Mouse (Mus musculus) NIH3T3 (cell line): ENCODE data around the gene Rnf41.

ENCODE experiments used
- DNase-seq: peaks from one replicate; pipeline ENCODE4 v3.0.0-alpha.2; 2012; ENCODE audit warnings: low read depth

Rnf41 gene

DNA sequence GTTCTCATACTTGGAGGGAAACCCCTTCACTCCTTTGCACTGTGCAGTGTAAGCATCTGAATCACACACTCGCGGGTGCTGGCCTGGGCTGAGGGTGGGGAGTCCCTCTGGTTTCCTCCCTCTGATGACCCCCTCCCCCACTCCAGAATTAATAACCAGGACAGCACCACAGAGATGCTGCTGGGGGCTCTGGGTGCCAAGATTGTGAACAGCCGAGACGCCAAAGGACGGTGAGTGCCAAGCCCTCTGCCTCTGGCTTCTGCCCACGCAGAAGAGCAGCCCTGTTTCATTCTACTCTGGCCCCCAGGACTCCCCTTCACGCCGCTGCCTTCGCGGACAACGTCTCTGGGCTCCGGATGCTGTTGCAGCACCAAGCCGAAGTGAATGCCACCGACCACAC is 22.5 kb upstream of the Rnf41 start:
- no peak for DNase-seq

DNA sequence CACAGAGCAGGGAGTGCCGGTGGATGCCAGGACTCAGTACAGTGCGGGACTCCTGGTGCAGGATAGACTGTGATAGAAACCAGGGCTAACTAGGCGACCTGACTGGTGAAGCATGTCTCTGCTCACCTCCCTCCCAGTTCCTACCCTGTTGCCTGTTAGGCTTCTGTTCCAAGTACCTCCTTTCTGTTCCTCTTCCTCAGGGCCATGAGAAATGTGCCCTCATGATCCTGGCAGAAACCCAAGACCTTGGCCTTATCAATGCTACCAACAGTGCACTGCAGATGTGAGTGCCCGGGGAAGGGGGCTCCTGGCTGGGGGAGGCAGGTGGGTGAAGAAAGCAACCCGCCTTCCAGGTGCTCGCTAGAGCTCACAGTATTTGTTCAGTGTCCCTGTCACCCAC is 21.9 kb upstream of the Rnf41 start:
- no peak for DNase-seq

DNA sequence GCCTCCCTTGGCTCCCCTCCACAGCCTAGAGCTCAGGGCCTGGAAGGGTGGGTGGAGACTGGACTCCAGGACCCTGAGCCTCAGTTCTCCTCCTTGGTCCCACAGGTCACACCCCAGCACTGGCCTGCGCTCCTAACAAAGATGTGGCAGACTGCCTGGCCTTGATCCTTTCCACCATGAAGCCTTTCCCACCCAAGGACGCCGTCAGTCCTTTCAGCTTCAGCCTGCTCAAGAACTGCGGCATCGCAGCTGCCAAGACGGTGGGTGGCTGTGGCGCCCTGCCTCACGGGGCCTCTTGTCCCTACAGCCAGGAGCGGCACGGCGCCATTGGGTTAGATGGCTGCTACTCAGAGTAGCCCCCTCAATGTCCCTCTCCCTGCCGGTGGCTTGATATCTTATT is 21.1 kb upstream of the Rnf41 start:
- DNase-seq, result no peak

DNA sequence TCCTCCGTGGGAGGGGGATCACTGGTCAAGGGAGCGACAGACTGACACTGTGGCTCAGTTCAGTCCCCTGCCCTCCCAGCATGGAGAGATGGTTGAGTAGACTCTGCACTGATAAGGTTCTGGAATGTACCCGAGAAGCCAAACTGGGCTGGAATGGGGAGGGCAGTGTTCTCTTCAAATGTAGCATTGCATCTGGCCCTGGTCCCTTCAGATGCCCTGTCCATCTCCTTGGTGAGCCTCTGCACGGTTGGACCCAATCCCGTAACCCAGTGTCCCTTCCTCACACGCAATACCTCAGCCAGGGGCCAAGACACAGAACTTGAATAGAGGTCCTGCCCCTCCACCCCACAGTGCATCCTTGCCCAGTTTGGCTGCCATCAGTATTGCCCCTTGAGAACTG is 19.6 kb upstream of the Rnf41 start:
- no peak for DNase-seq

DNA sequence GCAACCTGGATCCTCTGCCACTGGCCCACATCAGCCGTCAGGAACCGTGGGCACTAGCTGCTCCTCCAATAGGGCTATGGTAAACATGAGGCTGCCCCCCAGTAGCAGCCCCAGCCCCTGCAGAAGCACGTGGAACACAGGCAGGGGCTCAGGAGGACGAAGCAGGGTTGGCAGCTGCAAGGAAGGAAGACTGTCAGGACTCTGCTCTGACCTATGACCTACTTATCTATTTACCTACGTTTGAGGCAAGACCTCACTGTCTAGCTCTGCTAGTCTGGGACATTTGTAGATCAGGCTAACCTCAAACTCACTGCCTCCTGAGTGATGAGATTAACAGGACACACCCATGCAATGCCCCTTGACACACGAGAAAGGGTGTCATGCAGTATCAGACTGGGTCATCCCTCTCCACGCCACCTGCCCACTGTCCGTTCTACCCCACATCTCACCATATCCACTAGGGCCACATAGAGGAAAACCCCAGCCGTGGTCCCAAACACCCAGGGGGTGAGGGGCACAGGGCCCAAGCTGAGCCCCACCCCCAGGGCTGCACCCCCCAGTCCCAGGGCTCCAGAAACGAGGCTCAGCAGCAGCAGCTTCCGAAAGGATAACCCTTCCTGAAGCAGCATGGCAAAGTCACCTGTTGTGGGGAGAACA is 15.3 kb upstream of the Rnf41 start:
- DNase-seq, result no peak

DNA sequence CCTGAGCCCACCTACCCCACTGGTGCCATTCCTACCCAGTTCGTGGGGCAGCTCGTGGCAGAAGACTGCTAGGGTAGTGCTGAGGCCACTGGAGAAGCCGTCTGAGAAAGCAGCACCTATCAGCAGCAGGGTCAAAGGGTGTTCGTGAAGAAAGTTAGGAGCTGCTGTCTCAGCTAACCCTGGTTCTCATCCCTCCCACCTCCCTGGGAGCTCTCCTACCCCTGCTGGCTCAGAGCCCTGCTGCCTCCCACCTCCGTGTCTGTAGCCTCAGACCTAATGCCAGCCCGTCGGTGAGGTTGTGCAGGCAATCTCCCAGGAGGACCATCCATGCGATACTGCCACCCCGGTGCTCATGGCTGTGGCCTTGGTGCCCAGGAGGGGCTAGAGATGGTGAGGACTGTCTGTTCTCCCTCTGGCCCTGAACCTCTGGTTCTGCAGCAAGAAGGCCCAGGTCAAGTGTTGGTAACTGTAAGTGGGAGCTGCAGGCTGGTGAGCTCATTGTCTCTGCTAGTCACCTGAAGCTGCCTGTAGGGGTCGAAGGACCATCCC is 14.7 kb upstream of the Rnf41 start:
- DNase-seq, result no peak

DNA sequence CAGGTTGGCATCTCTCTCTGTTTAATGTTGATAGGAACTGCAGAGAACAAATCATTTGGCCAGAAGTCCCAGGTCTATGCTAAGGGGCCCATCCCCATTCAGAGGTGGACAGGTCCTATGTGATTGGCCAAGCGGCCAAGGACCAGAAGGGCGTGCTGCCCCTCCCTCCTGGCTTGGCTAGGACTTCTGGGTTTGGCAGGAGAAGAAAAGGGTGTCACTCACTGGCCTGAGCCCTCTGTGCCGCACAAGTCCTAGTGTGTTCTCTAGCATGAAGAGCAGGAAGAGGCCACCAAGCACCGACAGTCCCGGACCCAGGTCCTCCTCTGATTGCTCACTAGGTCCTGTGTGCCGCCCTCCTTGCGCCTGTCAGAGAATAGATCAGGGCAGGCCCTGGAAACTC is 14.0 kb upstream of the Rnf41 start:
- DNase-seq, result no peak

DNA sequence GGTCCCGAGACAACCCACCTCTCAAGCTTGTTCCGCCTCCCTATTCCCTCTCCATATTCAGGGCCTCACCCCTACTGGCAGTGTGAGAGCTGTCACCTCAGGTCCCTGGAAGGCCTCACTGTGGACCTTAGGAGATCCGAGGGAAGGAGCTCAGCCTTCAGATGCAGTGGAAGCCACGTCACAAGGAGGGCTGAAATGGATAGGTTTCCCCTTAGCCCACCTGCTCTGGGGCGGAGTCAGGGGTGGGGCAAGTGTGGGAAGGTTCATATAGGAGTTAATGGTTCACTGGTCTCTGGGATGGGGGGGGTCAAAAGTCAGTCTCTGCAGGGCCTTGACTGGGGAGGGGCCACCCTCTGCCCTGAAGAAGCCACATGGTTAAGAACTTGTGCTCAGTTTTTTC is 11.1 kb upstream of the Rnf41 start:
- DNase-seq, result no peak

DNA sequence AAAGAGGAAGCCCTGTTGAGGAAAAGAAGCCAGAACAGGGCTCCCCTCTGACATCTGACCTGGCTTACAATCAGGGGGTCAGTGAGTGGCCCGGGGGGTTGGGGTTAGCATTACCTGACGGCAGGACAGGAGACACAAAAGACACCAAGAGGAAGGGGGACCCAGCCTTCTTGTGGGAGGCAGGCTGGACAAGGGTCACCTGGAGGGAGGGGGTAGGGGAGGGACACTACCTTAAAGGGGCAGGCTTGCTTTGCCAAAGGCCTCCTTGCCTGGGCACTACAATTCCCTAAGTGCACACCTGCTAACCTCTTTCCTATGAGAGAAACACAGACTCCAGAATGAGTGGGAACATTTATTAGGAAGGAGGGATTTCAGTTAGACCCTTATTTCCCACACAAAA is 10.4 kb upstream of the Rnf41 start, which contains the start of gene Slc39a5:
TSS of gene Slc39a5 (minus strand) at position 174 of the 400 bp plus-strand sequence.
- no peak for DNase-seq

DNA sequence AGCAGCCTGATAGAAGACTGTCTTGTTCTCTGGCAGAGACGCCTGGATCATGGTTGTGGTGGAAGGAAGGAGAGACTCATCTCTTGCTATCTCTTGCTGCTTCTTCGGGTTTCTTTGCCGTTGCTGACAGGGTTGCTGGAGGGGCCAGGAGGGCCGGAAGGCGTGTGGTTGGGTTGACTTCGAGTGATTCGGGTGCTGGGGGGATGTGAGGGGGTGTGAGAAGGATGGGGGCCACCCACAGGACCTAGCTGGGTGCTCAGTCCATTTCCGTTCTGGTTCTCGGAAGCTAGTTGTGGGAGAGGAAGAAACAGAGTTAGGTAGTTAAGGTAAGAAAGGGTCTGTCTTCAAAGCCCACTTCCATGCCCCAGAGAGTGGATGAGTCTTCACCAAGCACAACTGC is 9.8 kb upstream of the Rnf41 start:
- DNase-seq, result no peak

DNA sequence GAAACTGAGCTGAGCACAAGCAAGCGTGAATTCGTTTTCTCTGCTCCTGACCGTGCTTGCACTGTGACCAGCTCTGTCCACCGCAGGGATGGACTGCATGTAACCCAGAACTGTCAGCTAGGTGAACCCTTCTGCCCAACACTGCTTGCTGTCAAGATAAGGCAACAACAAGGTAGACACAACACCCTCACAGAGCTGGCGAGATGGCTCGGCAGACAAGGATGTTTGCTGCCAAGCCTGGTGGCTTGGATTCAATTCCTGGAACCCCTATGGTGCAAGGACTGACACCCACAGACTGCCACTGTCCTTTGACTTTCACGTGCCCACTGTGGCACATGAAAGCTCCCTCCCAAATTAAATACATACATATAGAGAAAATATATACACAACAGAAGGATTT is 7.5 kb upstream of the Rnf41 start:
- DNase-seq, result no peak

DNA sequence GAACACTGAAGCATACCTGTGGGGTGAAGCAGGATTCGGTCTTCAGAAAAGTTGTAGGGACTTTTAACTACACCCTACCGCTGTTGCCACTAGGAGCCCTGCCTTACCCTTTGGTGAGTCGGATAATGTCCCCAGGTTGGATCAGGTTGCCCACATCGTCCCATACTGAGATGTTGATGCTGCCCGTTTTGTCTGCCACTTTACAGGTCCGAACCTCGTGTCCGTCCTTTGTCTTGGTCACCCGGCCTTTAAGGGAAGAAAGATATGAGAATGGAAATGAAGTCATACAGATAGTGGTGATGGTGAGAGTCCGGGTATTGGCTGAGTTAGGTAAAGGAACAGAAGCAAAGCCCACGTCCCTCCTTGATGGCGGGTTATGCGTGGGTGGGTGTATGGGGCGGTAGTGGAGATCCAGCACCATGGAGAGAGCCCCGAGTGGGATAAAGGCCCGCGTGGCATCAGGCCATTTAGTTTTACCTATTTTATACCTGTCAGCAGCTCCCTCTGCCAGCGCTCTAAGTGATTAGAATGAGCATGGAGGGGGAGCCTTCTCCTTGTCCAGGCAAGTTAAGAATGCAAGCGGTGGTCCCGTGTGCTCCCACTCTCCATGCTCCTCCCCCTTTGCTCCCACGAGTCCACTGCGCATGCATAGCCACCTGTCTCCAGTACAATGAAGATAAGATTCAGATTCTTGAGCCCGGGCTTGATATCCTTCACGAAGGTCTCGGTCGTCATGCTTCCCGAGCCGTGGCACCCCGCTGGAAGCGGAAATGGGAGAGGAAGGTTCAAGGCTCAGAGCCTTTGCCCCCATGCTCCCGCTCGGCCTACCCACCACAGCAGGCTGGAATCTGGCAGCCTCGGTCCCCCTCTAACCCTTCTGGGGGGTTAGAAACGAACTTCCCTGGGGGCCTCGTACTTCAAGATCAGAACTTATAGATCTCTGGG is 2.6 kb upstream of the Rnf41 start:
- DNase-seq, result peak; percentile 45

DNA sequence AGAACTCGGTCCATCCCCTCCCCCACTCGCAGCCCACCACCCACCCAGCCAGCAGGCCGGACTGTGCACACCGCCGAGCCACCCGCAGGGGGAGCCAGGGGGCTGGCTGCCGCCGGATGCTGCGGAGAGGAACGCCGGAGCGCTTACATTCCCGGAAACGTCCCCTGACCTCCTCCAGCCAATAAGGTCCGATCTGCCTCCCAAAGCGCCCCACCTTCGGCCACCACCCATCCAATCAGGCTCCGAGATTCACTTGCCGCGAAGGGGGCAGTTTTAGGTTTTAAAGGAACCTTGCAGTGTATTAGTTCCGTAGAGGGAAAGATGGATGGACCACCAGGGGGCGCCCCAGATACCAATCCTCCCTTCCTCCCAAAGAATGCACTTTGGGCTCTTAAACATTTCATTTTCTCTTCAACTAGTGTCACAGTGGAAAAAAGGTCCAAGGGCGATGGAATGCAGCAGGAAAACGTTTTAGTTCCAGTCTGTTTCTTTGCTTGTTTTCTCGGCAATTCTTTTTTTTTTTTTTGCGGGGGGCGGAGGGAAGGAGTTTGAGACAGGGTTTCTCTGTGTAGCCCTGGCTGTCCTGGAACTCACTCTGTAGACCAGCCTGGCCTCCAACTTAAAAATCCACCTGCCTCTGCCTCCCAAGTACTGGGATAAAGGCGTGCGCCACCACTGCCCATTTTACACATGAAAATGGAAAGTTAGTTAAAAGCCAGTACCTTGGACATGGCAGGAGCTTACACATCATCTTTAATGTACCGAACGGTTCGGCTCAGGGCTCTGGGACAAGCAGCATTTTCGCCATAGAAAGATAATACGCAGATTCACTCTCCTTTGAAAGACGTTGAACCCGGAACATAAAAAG is 1.5 kb upstream of the Rnf41 start:
- peak; percentile 99 for DNase-seq

DNA sequence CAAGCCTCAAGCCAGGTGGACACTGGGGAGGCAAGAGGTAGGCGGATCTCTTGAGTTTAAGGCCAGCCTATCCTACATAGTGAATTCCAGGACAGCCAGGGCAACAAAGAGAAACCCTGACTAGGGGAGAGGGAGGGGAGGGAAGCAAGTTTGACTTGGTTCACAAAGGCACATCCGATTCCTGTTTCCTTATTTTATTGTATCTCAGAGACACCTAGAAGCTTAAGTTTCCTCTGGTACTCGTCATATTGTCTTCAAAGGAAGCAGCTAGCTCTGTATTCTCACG is 954 bp upstream of the Rnf41 start:
- DNase-seq, result no peak

DNA sequence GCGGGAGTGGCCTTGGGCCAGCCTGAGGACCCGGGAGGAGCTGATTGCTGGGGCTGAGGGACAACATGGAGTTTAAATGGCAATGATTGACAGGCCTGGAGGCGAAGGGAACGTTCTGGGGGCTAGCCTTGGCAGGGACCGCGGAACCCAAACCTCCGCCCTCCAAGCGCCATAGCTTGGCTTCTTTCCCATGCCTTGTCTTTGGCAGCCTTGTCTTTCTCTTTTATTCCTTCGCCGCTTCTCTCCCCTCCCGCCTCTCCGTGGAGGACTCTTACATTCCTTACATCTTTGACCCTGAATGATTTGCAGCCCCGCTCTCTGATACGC is 561 bp downstream of the Rnf41 start:
- peak; percentile 87 for DNase-seq

DNA sequence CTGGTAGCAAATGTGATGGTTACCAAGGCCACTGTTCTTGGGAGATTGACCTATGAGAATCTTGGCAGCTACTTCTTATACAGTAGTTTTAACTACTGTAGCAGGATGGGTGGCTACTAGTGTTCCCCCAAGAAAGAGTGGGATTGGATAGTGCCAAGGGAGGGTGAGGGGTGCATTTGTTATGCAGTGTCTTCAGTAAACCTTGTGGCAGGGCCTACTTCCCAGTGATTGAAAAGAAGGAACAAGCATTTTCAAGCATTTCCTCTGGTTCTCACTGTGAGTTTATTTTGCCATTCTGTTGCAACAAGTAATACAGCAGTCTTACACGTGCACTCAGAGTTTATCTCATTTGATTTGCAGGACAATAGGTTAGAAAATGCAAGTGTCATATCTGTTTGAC is 1.1 kb downstream of the Rnf41 start:
- no peak for DNase-seq

DNA sequence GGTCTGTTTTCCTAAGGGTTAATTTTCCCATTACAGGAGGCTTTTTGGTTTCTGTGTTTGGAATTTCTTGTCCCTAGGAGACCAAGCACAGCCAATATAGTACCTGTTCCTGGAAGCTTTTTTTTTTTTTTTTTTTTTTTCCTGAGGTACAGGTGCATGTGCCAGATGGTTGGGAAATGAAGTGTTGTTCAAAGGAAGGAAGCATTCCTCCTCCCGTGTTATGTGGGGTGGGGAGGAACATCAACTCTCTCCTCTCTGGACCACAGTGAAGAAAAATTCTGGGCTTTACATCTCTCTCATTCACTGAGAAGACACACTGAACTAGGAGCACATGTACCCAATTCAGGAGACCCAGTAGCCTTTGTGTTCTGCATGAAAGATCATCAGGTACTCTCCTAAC is 1.6 kb downstream of the Rnf41 start:
- DNase-seq, result no peak

DNA sequence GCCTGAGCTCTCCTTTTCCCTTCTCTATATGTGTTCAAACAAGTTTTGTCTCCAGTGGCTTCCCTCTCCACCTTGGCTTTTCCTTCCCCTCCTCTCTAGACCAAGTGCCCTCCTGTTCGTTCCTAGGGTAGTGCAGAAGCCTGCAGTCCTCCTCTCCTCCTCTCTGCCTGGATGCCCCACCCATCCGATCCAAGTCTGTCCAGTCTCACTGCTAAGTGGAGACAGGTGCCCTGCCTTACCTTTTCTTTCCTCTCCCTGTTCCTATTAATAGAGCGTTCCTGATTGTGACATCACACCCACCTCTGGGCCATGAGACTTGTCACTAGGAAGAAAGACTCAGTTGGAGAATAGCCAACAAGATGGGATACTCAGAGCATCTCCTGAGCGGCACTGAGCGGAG is 3.4 kb downstream of the Rnf41 start:
- DNase-seq, result no peak

DNA sequence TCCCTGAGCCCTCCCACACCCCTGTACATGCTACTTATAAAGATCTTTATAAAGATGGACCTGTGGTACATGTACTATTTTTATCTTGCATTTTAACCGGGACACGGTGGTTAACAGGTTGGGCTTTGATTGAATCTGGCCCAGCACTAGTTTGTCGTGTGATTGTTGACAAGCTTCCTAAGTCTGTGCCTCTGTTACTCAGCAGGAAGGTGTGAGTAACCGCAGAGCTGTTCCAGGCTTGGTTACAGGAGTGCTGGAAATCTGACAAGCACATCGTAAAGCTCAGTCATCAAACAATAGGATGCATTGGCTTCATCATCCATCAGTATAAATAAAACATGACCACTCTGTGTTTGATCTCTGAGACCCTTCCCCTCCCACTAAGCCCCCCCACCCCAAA is 11.0 kb downstream of the Rnf41 start:
- no peak for DNase-seq

DNA sequence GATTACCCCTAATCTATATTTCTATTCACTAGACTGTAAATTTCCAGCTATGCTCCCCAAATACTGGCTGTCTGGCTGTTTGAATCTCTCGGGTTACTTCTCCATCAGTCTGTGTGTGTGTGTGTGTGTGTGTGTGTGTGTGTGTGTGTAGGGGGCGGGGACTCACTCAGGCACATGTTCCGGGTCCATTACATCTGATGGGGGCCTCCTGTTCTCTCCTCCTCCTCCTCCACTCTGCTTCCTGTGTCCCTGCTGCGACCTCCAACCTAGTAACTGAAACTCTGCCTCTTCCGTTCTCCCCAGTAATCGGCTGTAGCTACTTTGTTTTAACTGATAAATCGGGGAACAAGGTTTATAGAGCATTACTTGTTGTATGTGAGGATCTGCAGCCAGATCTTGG is 13.1 kb downstream of the Rnf41 start:
- DNase-seq, result no peak

DNA sequence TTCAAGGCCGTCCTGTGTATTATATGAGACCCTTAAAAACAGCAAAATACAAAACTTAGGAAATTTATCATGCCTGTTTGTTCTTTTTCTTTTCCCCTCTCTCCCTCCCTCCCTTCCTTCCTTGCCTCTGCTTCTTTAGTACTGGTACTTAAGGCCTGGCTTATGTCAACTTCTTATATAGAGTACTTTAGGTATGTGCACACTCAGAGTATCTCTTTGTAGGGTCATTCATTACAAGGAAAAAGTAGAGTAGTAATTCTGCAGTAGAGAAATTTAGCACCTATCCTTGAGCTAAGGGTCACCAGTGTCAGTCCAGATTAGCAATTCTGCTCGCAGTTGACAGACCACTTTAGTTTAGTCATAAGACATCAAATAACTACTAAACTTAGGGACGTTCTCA is 13.8 kb downstream of the Rnf41 start:
- DNase-seq, result no peak

DNA sequence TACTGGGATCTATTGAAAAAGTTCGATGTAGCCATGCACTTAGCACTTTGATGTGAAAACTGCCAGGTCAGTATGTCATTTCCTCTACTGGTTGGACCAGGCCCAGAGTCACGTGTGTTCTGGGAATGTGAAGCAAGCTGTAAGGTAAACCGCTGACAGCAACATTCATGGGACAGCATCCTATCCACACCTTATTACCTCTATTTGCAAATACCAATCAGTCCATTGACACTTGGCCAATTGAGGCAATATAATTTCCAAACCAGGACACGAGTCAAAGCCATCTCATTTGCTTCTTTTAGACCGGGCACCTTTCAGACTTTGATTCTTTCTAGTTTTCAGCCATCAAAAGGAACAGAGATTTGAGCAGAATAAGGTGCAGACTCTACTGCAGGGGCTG is 17.6 kb downstream of the Rnf41 start:
- no peak for DNase-seq

DNA sequence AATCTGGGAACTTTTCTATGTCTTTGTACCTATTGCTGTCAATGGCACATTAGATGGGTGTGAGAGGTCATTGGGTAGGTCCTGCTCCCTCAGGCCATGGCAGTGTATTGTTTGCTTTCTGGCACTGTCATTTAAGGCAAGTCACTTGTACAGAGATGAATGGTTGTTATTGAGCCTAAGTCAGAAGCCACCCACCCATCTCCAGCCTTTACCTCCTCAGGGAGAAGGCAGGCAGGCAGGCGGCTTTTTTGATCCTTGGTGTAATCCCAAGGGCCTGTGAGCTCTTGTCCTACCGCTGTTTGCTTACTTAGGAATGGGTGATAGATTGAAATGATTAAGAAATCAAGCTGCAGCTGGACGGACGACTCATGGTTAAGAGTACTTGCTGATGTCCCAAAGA is 18.0 kb downstream of the Rnf41 start:
- DNase-seq, result no peak
